Mouse (Mus musculus): ENCODE results near the gene Slc35e2. TPM values are rescaled to one million over a fixed set of nuclear protein-coding genes. Genes with fewer than 3 reads are reported as not detected.

Gene Slc35e2
- polyA plus RNA-seq, 1 experiment from 2014 or later = 9.1 TPM

Other genes with a start within 250 kb of the Slc35e2 start
- 6.9 and 8.3 TPM in 2 replicates for gene Prkcz, start 240.1 kb upstream of the Slc35e2 start, polyA plus RNA-seq (2016; fragmentation: Nextera tagmentation; extraction: Ambion mirVana)
- not detected in 2 replicates for gene Gabrd, start 203.3 kb upstream of the Slc35e2 start, polyA plus RNA-seq (2016; fragmentation: Nextera tagmentation; extraction: Ambion mirVana)
- 0.87 and 1.3 TPM in 2 replicates for gene Cfap74, start 192.2 kb upstream of the Slc35e2 start, polyA plus RNA-seq (2016; fragmentation: Nextera tagmentation; extraction: Ambion mirVana)
- not detected in 2 replicates for gene Tmem52, start 132.3 kb upstream of the Slc35e2 start, polyA plus RNA-seq (2016; fragmentation: Nextera tagmentation; extraction: Ambion mirVana)
- 394 and 400 TPM in 2 replicates for gene Gnb1, start 110.1 kb upstream of the Slc35e2 start, polyA plus RNA-seq (2016; fragmentation: Nextera tagmentation; extraction: Ambion mirVana)
- gene Nadk, start 39.0 kb upstream of the Slc35e2 start, polyA plus RNA-seq (2016; fragmentation: Nextera tagmentation; extraction: Ambion mirVana) = 52.0 and 52.5 TPM in 2 replicates
- 51.8 and 52.3 TPM in 2 replicates for gene Cdk11b, start 23.4 kb downstream of the Slc35e2 start, polyA plus RNA-seq (2016; fragmentation: Nextera tagmentation; extraction: Ambion mirVana)
- not detected in 2 replicates for gene Gm10563, start 44.0 kb downstream of the Slc35e2 start, polyA plus RNA-seq (2016; fragmentation: Nextera tagmentation; extraction: Ambion mirVana)
- 72.0 and 75.7 TPM in 2 replicates for gene Mmp23, start 52.0 kb downstream of the Slc35e2 start, polyA plus RNA-seq (2016; fragmentation: Nextera tagmentation; extraction: Ambion mirVana)
- 21.7 and 22.4 TPM in 2 replicates for gene Mib2, start 67.8 kb downstream of the Slc35e2 start, polyA plus RNA-seq (2016; fragmentation: Nextera tagmentation; extraction: Ambion mirVana)
- gene Fndc10, start 92.9 kb downstream of the Slc35e2 start, polyA plus RNA-seq (2016; fragmentation: Nextera tagmentation; extraction: Ambion mirVana) = 5.2 and 5.5 TPM in 2 replicates
- 111 and 116 TPM in 2 replicates for gene Ssu72, start 103.4 kb downstream of the Slc35e2 start, polyA plus RNA-seq (2016; fragmentation: Nextera tagmentation; extraction: Ambion mirVana)
- 0.63 and 0.67 TPM in 2 replicates for gene Tmem240, start 133.4 kb downstream of the Slc35e2 start, polyA plus RNA-seq (2016; fragmentation: Nextera tagmentation; extraction: Ambion mirVana)
- 102 and 104 TPM in 2 replicates for gene Atad3a, start 159.7 kb downstream of the Slc35e2 start, polyA plus RNA-seq (2016; fragmentation: Nextera tagmentation; extraction: Ambion mirVana)
- 1.7 TPM in 2 replicates for gene Vwa1, start 173.3 kb downstream of the Slc35e2 start, polyA plus RNA-seq (2016; fragmentation: Nextera tagmentation; extraction: Ambion mirVana)
- gene Tmem88b, start 184.5 kb downstream of the Slc35e2 start, polyA plus RNA-seq (2016; fragmentation: Nextera tagmentation; extraction: Ambion mirVana) = 7.0 and 7.2 TPM in 2 replicates
- gene Ankrd65, start 189.0 kb downstream of the Slc35e2 start, polyA plus RNA-seq (2016; fragmentation: Nextera tagmentation; extraction: Ambion mirVana) = not detected in 2 replicates
- gene Mrpl20, start 201.5 kb downstream of the Slc35e2 start, polyA plus RNA-seq (2016; fragmentation: Nextera tagmentation; extraction: Ambion mirVana) = 137 and 151 TPM in 2 replicates
- 137 TPM in 2 replicates for gene Ccnl2, start 211.1 kb downstream of the Slc35e2 start, polyA plus RNA-seq (2016; fragmentation: Nextera tagmentation; extraction: Ambion mirVana)
- 128 and 132 TPM in 2 replicates for gene Aurkaip1, start 229.9 kb downstream of the Slc35e2 start, polyA plus RNA-seq (2016; fragmentation: Nextera tagmentation; extraction: Ambion mirVana)
- gene Mxra8, start 238.3 kb downstream of the Slc35e2 start, polyA plus RNA-seq (2016; fragmentation: Nextera tagmentation; extraction: Ambion mirVana) = 50.2 and 62.4 TPM in 2 replicates
- 9.4 and 10.1 TPM in 2 replicates for gene Dvl1, start 246.0 kb downstream of the Slc35e2 start, polyA plus RNA-seq (2016; fragmentation: Nextera tagmentation; extraction: Ambion mirVana)